Mouse (Mus musculus) neural tube, embryonic 12.5 days (tissue): Measurements from ENCODE around the gene Dact3. TPM values are rescaled to one million over a fixed set of nuclear protein-coding genes. Genes with fewer than 3 reads are reported as not detected.

Experiments used
- ATAC-seq: fragments of 200-750 bp; cut with Nextera tagmentation; 2 replicates; pipeline ENCODE4 v1.8.0; 2017; ENCODE audit warnings: low read depth, mild to moderate bottlenecking, moderate TSS enrichment, moderate library complexity; ENCODE audit not compliant: low FRiP score
- H3K27ac ChIP-seq: fragments of 300-500 bp; sonication (generic); 2 replicates; pipeline ENCODE4 v1.5.1; 2016
- H3K27me3 ChIP-seq: fragments of 300-500 bp; sonication (generic); replicated peaks from 2 replicates; pipeline ENCODE4 v1.6.1; 2016; ENCODE audit warnings: mild to moderate bottlenecking
- H3K36me3 ChIP-seq: fragments of 300-500 bp; sonication (generic); 2 replicates; pipeline ENCODE4 v1.6.1; 2016; ENCODE audit warnings: mild to moderate bottlenecking
- H3K4me1 ChIP-seq: fragments of 300-500 bp; sonication (generic); 2 replicates; pipeline ENCODE4 v1.6.1; 2016
- H3K4me2 ChIP-seq: fragments of 300-500 bp; sonication (generic); replicated peaks from 2 replicates; pipeline ENCODE4 v1.6.1; 2016; ENCODE audit warnings: mild to moderate bottlenecking
- H3K4me3 ChIP-seq: fragments of 300-500 bp; sonication (generic); 2 replicates; pipeline ENCODE4 v1.5.1; 2016
- H3K9ac ChIP-seq: fragments of 300-500 bp; sonication (generic); 2 replicates; pipeline ENCODE4 v1.6.1; 2016; ENCODE audit warnings: mild to moderate bottlenecking
- H3K9me3 ChIP-seq: fragments of 300-500 bp; sonication (generic); 2 replicates; pipeline ENCODE4 v1.6.1; 2016; ENCODE audit warnings: mild to moderate bottlenecking
- WGBS: fragments of 180-500 bp; shearing (Covaris S2); methylation state at CpG from one replicate; pipeline ENCODE4 v1.1.7; 2016; 5-methylcytosine and 5-hydroxymethylcytosine counted together
- polyA plus RNA-seq: library from polyadenylated mRNA; unstranded; fragments of >200 nt; fragmentation: Nextera tagmentation; extraction: Ambion mirVana; gene quantifications from 2 replicates; pipeline ENCODE4 v1.2.1, GENCODE M21; 2016

Dact3 gene
- polyA plus RNA-seq: 9.0 and 10.2 TPM in 2 replicates

- Histone ChIP-seq H3K9ac (peak within 1 kb of the TSS; percentile 88), H3K27me3 (no peaks in the 10 kb centered on the region), H3K4me3 (peak within 1 kb of the TSS; percentile 79), H3K9me3 (no peaks in the 10 kb centered on the region), H3K4me1 (peaks cover 20% of the 10 kb centered on the region), H3K36me3 (peaks cover 10% of the 10 kb centered on the region; the same call in 1 of the 2 replicates), H3K4me2 (peak within 1 kb of the TSS; percentile 83), H3K27ac (peak within 1 kb of the TSS; percentile 70)
- ATAC-seq: no peak
- 0% methylated on average over 1 of the region's 1 CpGs for WGBS
These were observed at the start of gene Dact3 for GRCm38 (mm10) chr7:16875310-16875325. Gene Dact3 (plus strand): TSS chr7:16875317.

DNA sequence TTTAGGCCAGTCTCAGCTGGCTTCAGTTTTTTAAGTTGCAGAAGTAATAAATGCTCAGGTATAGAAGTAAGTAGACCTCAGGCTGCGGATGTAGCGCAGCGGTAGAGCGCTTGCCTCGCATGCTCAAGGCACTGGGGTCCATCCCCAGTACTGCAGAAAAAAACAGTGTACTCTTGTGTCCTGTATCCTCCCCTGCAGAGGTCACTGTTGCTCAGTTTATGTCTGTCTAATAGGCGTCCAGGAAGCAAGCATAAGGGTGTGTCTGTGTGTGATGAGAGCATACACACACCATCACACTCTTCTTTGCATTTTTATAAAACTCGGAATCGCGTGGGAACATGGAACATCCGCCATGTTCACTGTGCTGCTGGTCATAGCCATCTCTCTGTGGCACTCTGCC, 49.3 kb upstream of the Dact3 start:
- H3K9me3 ChIP-seq: no peaks in the 10 kb centered on the region
- peaks cover 13% of the 10 kb centered on the region for H3K4me1 ChIP-seq
- H3K27me3 ChIP-seq: no peaks in the 10 kb centered on the region
- no peak for ATAC-seq
- H3K27ac ChIP-seq: no peak overlapping the region
- peaks cover 82% of the 10 kb centered on the region for H3K36me3 ChIP-seq
- WGBS: 88% methylated on average over 10 of the region's 10 CpGs
- no peak overlapping the region for H3K4me2 ChIP-seq
- H3K9ac ChIP-seq: no peak overlapping the region
- no peak overlapping the region for H3K4me3 ChIP-seq

GRCm38 (mm10) chr7:16826571-16826970, 48.5 kb upstream of the Dact3 start:
- Histone ChIP-seq H3K27me3 (no peaks in the 10 kb centered on the region), H3K36me3 (peaks cover 90% of the 10 kb centered on the region)
- WGBS: 86% methylated on average over 5 of the region's 5 CpGs

GRCm38 (mm10) chr7:16827274-16827673, 47.8 kb upstream of the Dact3 start:
- 84% methylated on average over 4 of the region's 4 CpGs for WGBS
- Histone ChIP-seq H3K9ac (no peak overlapping the region), H3K4me2 (no peak overlapping the region), H3K9me3 (no peaks in the 10 kb centered on the region), H3K36me3 (peaks cover 96% of the 10 kb centered on the region), H3K4me1 (peaks cover 3% of the 10 kb centered on the region; the same call in 1 of the 2 replicates), H3K27ac (no peak overlapping the region), H3K4me3 (no peak overlapping the region), H3K27me3 (no peaks in the 10 kb centered on the region)
- ATAC-seq: no peak

More at GRCm38 (mm10) chr7:16826571-16826970, 48.5 kb upstream of the Dact3 start:
- no peak overlapping the region for H3K4me3 ChIP-seq
- H3K27ac ChIP-seq: no peak overlapping the region
- peaks cover 6% of the 10 kb centered on the region for H3K4me1 ChIP-seq
- ATAC-seq: no peak
- H3K4me2 ChIP-seq: no peak overlapping the region
- H3K9me3 ChIP-seq: no peaks in the 10 kb centered on the region
- no peak overlapping the region for H3K9ac ChIP-seq

GRCm38 (mm10) chr7:16830449-16830848, 44.7 kb upstream of the Dact3 start:
- H3K4me1 ChIP-seq: no peaks in the 10 kb centered on the region
- H3K4me2 ChIP-seq: no peak overlapping the region
- no peak overlapping the region for H3K4me3 ChIP-seq
- H3K9ac ChIP-seq: no peak overlapping the region
- no peak overlapping the region for H3K27ac ChIP-seq
- H3K27me3 ChIP-seq: no peaks in the 10 kb centered on the region
- 88% methylated on average over 9 of the region's 9 CpGs for WGBS
- H3K36me3 ChIP-seq: peaks cover 98% of the 10 kb centered on the region
- ATAC-seq: no peak
- H3K9me3 ChIP-seq: no peaks in the 10 kb centered on the region

DNA sequence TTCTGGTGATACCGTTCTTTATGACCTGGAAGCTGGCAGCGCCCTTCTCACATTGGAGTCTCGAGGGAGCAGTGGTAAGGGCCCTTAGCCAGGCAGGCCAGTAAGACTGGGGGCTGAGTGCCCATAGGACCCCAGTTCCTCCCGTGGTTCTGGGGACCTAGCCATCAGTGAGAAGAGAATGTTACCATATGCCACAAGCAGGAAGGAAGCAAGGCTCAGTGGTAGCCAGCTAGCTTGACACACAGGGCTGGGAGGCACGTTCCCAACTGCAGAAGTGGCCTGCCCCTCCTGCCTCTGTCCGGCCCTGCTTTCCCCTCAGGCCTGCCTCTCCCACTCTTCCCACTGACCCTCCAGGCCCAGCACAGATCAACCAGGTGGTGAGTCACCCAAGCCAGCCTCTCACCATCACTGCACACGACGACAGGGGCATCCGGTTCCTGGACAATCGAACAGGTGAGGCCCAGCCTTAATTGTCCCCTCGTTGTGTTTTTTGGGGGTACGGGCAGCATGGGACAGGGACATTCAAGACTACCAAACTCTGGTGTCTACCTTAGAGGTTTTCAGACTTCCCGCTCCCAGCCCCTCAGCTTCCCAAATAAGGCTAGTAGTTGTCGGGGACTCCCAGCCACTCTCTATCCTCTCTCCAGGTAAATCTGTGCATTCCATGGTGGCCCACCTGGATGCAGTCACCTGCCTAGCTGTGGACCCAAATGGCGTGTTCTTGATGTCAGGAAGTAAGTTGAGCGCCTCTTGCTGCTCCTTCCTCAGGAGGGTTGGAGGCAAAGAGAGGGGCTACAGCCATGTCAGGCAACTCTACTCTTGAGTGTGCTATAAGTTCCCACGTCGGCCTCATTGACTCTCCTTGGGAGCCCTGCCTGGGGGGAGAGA, 37.0 kb upstream of the Dact3 start:
- WGBS: 94% methylated on average over 18 of the region's 18 CpGs
- Histone ChIP-seq H3K9me3 (no peaks in the 10 kb centered on the region), H3K27me3 (no peaks in the 10 kb centered on the region), H3K4me3 (no peak overlapping the region), H3K4me2 (no peak overlapping the region), H3K36me3 (peaks cover 74% of the 10 kb centered on the region), H3K9ac (no peak overlapping the region), H3K4me1 (peaks cover 6% of the 10 kb centered on the region; the same call in 1 of the 2 replicates), H3K27ac (no peak overlapping the region)
- no peak for ATAC-seq

DNA sequence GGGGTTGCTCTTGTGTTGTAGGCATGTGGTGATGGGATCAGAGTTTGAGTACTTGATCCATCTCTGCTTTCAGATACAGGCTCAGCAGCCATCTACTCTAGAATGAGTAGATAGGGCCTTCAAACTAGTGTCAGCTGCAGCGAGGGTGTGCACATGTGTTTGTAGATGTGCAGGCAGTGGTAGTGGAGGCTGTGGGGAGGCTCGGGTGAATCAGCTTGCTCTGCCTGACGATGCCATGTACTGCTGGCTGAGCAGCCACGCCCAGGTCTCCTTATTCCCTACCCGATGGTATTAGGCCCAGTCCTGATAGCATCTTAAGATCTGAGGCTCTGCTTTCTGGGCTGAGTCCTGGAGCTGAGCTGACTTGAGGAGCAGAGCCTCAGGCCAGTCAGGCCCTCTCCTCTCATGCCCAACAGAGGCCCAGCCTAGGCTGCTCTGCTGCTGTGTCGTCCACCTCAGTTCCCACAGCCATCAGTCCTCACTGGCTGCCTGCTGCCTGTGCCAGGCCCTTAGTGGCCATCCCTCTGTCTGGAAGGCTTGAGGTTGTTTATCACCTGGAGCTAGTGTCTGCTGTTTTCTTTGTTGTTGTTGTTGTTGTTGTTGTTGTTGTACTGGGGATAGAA, 36.2 kb upstream of the Dact3 start:
- WGBS: 91% methylated on average over 6 of the region's 6 CpGs
- H3K4me3 ChIP-seq: no peak overlapping the region

GRCm38 (mm10) chr7:16839427-16840108, 35.5 kb upstream of the Dact3 start:
- peaks cover 60% of the 10 kb centered on the region for H3K36me3 ChIP-seq
- no peaks in the 10 kb centered on the region for H3K9me3 ChIP-seq
- WGBS: 89% methylated on average over 12 of the region's 12 CpGs
- no peak overlapping the region for H3K4me3 ChIP-seq
- H3K9ac ChIP-seq: no peak overlapping the region
- ATAC-seq: no peak
- peaks cover 17% of the 10 kb centered on the region for H3K4me1 ChIP-seq
- H3K27ac ChIP-seq: no peak overlapping the region
- no peaks in the 10 kb centered on the region for H3K27me3 ChIP-seq
- H3K4me2 ChIP-seq: no peak overlapping the region

More for the DNA sequence above, 36.2 kb upstream of the Dact3 start:
- H3K27me3 ChIP-seq: no peaks in the 10 kb centered on the region
- no peak overlapping the region for H3K4me2 ChIP-seq
- H3K36me3 ChIP-seq: peaks cover 66% of the 10 kb centered on the region
- H3K4me1 ChIP-seq: peaks cover 12% of the 10 kb centered on the region
- ATAC-seq: no peak
- H3K27ac ChIP-seq: no peak overlapping the region
- no peaks in the 10 kb centered on the region for H3K9me3 ChIP-seq
- no peak overlapping the region for H3K9ac ChIP-seq

- Histone ChIP-seq H3K27ac (no peak overlapping the region), H3K9me3 (no peaks in the 10 kb centered on the region), H3K4me3 (no peak overlapping the region), H3K36me3 (peaks cover 54% of the 10 kb centered on the region), H3K4me2 (no peak overlapping the region), H3K27me3 (no peaks in the 10 kb centered on the region), H3K4me1 (peaks cover 23% of the 10 kb centered on the region), H3K9ac (no peak overlapping the region)
- ATAC-seq: no peak
- whole genome bisulfite sequencing: 92% methylated on average over 2 of the region's 2 CpGs
These were observed 35.0 kb upstream of the Dact3 start for GRCm38 (mm10) chr7:16840109-16840491.

- H3K36me3 ChIP-seq: peaks cover 53% of the 10 kb centered on the region
These were observed 34.0 kb upstream of the Dact3 start for GRCm38 (mm10) chr7:16841078-16841477.

GRCm38 (mm10) chr7:16841561-16842560, 33.3 kb upstream of the Dact3 start:
- Histone ChIP-seq H3K36me3 (peaks cover 51% of the 10 kb centered on the region), H3K9ac (peak overlapping the region; percentile 76), H3K4me3 (peak overlapping the region; percentile 56), H3K4me1 (peaks cover 30% of the 10 kb centered on the region), H3K27ac (peak overlapping the region; percentile 38; the same call in 1 of the 2 replicates), H3K27me3 (no peaks in the 10 kb centered on the region), H3K9me3 (no peaks in the 10 kb centered on the region), H3K4me2 (peak overlapping the region; percentile 97)
- 47% methylated on average over 11 of the region's 11 CpGs for WGBS
- ATAC-seq: no peak; the same call in 1 of the 2 replicates

More at GRCm38 (mm10) chr7:16841078-16841477, 34.0 kb upstream of the Dact3 start:
- no peak for ATAC-seq
- Histone ChIP-seq H3K27ac (no peak overlapping the region), H3K9me3 (no peaks in the 10 kb centered on the region), H3K4me2 (no peak overlapping the region), H3K4me1 (peaks cover 30% of the 10 kb centered on the region), H3K27me3 (no peaks in the 10 kb centered on the region), H3K9ac (no peak overlapping the region), H3K4me3 (no peak overlapping the region)
- WGBS: 75% methylated on average over 4 of the region's 4 CpGs
